ENCODE assay signal across 17 mouse cellular contexts in the genomic region with DNA sequence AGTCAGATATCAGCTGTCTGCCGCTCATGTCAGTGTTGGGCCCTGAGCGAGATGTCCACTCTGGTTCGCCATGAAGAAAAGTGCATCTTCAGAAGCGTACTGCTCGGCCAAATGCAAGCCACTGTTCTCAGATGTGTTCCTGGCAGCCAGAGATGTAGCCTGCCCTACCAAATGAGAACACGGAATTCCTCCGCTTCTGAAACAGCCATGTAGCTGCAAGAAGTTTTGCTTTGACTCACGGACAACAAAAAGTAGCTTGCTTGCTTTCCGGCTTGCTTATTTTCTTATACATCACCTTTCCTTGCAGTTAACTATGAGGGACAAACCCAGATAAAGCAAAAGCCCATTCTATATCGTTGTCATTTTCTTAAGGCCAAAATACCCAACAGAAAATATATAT.
"Had no signal": no experiment of that assay in that cellular context is flagged by ENCODE, and none has a peak within 500 bp of the region (broad histone marks: within the 10 kb centered on the region; RNA-seq: fewer than 3 reads in every experiment).

No protein-coding gene starts in this region.

- H3K4me1 ChIP-seq: neural tube, embryonic 12.5 days had no signal

- H3K4me2 ChIP-seq: lung, embryonic 15.5 days; midbrain, embryonic 11.5 days; midbrain, embryonic 13.5 days; midbrain, embryonic 15.5 days; neural tube, embryonic 12.5 days; stomach, embryonic 15.5 days had no signal

- H3K4me3 ChIP-seq: lung, embryonic 15.5 days; midbrain, embryonic 13.5 days; midbrain, embryonic 15.5 days; neural tube, embryonic 12.5 days; stomach, embryonic 15.5 days had no signal

- H3K36me3 ChIP-seq: lung, embryonic 15.5 days; midbrain, embryonic 13.5 days; midbrain, embryonic 15.5 days; neural tube, embryonic 12.5 days; stomach, embryonic 15.5 days had no signal

- H3K27me3 ChIP-seq: lung, embryonic 15.5 days; megakaryocyte, embryonic 14.5 days; midbrain, embryonic 13.5 days; midbrain, embryonic 15.5 days; neural tube, embryonic 12.5 days; stomach, embryonic 15.5 days had no signal

- H3K9me3 ChIP-seq: lung, embryonic 15.5 days; megakaryocyte, embryonic 14.5 days; midbrain, embryonic 13.5 days; midbrain, embryonic 15.5 days; neural tube, embryonic 12.5 days; stomach, embryonic 15.5 days had no signal

- ATAC-seq: lung, postnatal 0 days; midbrain, embryonic 13.5 days; midbrain, embryonic 15.5 days had no signal

- H3K9ac ChIP-seq: lung, embryonic 15.5 days; midbrain, embryonic 13.5 days; midbrain, embryonic 15.5 days; neural tube, embryonic 12.5 days; stomach, embryonic 15.5 days had no signal

- DNase-seq: lung, adult 2 months; lung, postnatal 14 days; lung, postnatal 36 days; right cerebral cortex, postnatal 14 days; thymus, adult 2 months; thymus, postnatal 14 days; thymus, postnatal 36 days had no signal

- H3K27ac ChIP-seq: lung, embryonic 15.5 days; macrophage; midbrain, embryonic 13.5 days; midbrain, embryonic 15.5 days; neural tube, embryonic 12.5 days; stomach, embryonic 15.5 days; stomach, postnatal 0 days had no signal
